Mouse (Mus musculus) midbrain, embryonic 15.5 days (tissue): ENCODE measurements at regions not wholly inside any gene's neighbourhood (a gene's known extent, or its start where the extent isn't known, plus 50 kb on each side); places are given as distances from the start of the nearest gene placed in this dataset.

ENCODE experiments used
- ATAC-seq: fragments of 200-750 bp; cut with Nextera tagmentation; replicated peaks from 2 replicates; pipeline ENCODE4 v1.8.0; 2017; ENCODE audit warnings: moderate TSS enrichment
- H3K27ac ChIP-seq: fragments of 300-500 bp; sonication (generic); 2 replicates; pipeline ENCODE4 v1.5.1; 2015; ENCODE audit warnings: mild to moderate bottlenecking, inconsistent platforms
- H3K27me3 ChIP-seq: fragments of 300-500 bp; sonication (generic); replicated peaks from 2 replicates; pipeline ENCODE4 v1.6.1; 2015; ENCODE audit warnings: inconsistent platforms
- H3K36me3 ChIP-seq: fragments of 300-500 bp; sonication (generic); replicated peaks from 2 replicates; pipeline ENCODE4 v1.6.1; 2015; ENCODE audit warnings: inconsistent platforms
- H3K4me1 ChIP-seq: fragments of 300-500 bp; sonication (generic); 2 replicates; pipeline ENCODE4 v1.6.1; 2015; ENCODE audit warnings: inconsistent platforms
- H3K4me2 ChIP-seq: fragments of 300-500 bp; sonication (generic); 2 replicates; pipeline ENCODE4 v1.6.1; 2015; ENCODE audit warnings: inconsistent platforms, mild to moderate bottlenecking, moderate library complexity
- H3K4me3 ChIP-seq: fragments of 300-500 bp; sonication (generic); 2 replicates; pipeline ENCODE4 v1.5.1; 2015; ENCODE audit warnings: mild to moderate bottlenecking, inconsistent platforms
- H3K9ac ChIP-seq: fragments of 300-500 bp; sonication (generic); 2 replicates; pipeline ENCODE4 v1.6.1; 2015; ENCODE audit warnings: mild to moderate bottlenecking, inconsistent platforms
- H3K9me3 ChIP-seq: fragments of 300-500 bp; sonication (generic); 2 replicates; pipeline ENCODE4 v1.6.1; 2016; ENCODE audit warnings: inconsistent platforms
- WGBS: fragments of 180-500 bp; shearing (Covaris S2); methylation state at CpG from one replicate; pipeline ENCODE4 v1.1.7; 2015; ENCODE audit warnings: mixed read lengths; 5-methylcytosine and 5-hydroxymethylcytosine counted together

DNA sequence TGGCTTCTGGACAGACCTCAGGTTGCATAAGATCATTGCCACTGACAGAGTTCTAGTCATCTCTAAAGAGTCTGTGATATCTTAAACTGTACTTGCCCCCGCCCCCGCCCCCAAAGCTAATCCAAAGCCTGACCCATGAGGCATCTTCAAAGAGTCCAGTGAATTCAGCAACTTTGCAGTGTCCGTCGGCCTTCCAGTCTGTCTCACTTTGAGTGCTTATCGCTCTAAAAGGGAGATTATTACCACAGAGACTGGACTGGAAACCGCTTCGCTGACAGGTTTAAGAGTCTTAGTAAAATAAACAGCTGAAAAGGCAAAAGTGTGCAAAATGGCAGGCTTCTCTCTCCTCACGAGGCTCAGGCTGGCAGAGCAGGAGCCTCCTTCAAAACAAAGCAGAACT is 197.5 kb upstream of the Ankrd55 start:
- Histone ChIP-seq H3K36me3 (no peaks in the 10 kb centered on the region), H3K4me3 (no peak overlapping the region), H3K9me3 (no peaks in the 10 kb centered on the region), H3K9ac (no peak overlapping the region), H3K27ac (no peak overlapping the region), H3K4me1 (no peaks in the 10 kb centered on the region), H3K4me2 (no peak overlapping the region), H3K27me3 (no peaks in the 10 kb centered on the region)
- WGBS = 55% methylated on average over 8 of the region's 8 CpGs
- no peak for ATAC-seq

DNA sequence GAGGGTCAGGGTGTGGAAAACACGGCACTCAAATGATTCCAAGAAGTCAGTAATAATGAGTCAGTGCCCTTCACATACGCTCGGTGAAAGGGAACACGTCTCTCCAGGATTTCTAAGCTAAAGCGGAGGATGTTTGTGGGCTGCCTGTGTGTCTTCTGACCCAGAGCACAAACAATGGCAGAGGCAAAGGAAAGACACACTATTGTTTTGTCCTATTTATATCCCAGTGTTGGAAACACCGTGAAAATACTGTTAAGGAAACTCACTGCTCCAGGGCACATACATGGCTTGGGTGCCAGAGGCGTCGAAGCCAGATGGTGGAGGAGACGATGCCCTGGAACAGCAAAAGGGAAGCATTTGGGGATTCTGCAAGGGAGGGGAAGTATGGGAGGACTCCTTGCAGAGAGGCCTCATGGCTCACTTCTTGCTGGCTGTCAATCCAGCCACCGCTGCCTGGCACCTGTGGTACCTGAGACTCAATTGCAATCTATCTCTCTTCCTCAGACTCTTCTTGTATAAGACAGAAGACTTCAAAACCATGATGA is 192.6 kb upstream of the Ankrd55 start:
- no peak overlapping the region for H3K27ac ChIP-seq
- 86% methylated on average over 10 of the region's 10 CpGs for WGBS
- H3K9ac ChIP-seq = no peak overlapping the region
- ATAC-seq = no peak
- H3K9me3 ChIP-seq = no peaks in the 10 kb centered on the region
- no peaks in the 10 kb centered on the region for H3K36me3 ChIP-seq
- H3K4me3 ChIP-seq = no peak overlapping the region
- peaks cover 9% of the 10 kb centered on the region for H3K4me1 ChIP-seq
- H3K4me2 ChIP-seq = no peak overlapping the region
- H3K27me3 ChIP-seq = no peaks in the 10 kb centered on the region

DNA sequence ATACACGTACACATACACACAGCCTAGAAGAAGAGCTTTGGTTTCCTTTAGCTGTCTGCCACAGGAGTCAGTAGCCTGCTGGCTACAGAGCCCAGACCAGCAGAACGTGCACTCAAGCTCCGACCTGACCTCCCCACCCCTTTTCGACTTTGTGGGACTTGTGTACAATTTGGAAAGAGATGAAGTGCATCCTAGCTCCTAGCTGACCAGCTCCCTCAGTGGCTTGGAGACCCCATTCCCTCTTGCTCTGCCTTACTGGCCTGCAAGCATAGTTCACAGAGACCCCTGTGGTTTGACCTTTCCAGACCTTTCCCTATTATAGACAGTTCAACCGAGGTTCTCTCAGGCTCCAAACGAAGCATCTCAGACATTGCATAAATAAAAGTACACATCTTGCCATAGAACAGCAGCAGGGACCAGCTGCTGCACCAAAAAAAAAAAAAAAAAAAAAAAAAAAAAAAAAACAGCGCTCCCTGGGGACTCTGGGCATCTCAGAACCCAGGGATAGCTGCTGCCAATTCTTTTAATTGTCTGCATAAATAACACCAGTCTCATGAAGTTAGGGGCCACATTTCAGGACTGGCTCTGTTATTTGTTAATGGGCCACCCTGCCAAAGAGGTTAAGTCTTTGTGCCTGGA is 188.2 kb upstream of the Ankrd55 start:
- peaks cover 18% of the 10 kb centered on the region for H3K4me1 ChIP-seq
- ATAC-seq = peak; percentile 35

GRCm38 (mm10) chr13:112100592-112101420 is 187.4 kb upstream of the Ankrd55 start:
- peak; percentile 95 for ATAC-seq
- Histone ChIP-seq H3K4me2 (peak overlapping the region; percentile 72), H3K9me3 (no peaks in the 10 kb centered on the region), H3K4me1 (peaks cover 18% of the 10 kb centered on the region), H3K4me3 (peak overlapping the region; percentile 46), H3K27ac (peak overlapping the region; percentile 81), H3K9ac (peak overlapping the region; percentile 50), H3K27me3 (no peaks in the 10 kb centered on the region), H3K36me3 (no peaks in the 10 kb centered on the region)
- 2% methylated on average over 31 of the region's 31 CpGs for WGBS

More for the DNA sequence above, 188.2 kb upstream of the Ankrd55 start:
- 40% methylated on average over 7 of the region's 7 CpGs for WGBS
- H3K9ac ChIP-seq = peak overlapping the region; percentile 50
- H3K27ac ChIP-seq = peak overlapping the region; percentile 81
- H3K9me3 ChIP-seq = no peaks in the 10 kb centered on the region
- H3K27me3 ChIP-seq = no peaks in the 10 kb centered on the region
- peak overlapping the region; percentile 46 for H3K4me3 ChIP-seq
- H3K4me2 ChIP-seq = peak overlapping the region; percentile 72
- no peaks in the 10 kb centered on the region for H3K36me3 ChIP-seq

DNA sequence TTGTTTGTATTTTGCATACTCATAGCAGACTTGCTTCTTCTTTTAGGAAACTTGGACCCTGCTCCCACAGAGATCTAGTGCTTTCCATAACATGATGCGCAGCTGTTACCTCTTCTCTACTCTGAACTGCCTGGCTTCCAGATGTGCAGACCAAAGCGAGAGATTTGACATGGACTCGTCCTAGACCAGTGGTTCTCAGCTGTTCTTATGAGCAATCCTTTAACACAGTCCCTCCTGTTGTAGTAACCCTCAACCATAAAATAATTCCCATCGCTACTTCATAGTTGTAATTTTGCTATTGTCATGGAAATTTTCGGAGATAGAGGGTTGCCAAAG is 186.9 kb upstream of the Ankrd55 start:
- Histone ChIP-seq H3K4me2 (peak overlapping the region; percentile 72), H3K36me3 (no peaks in the 10 kb centered on the region), H3K9ac (0 out of 2 replicates have a peak overlapping the region, but pooled peaks have one; percentile 50), H3K4me1 (peaks cover 18% of the 10 kb centered on the region), H3K9me3 (no peaks in the 10 kb centered on the region), H3K4me3 (peak overlapping the region; percentile 46), H3K27ac (peak overlapping the region; percentile 81), H3K27me3 (no peaks in the 10 kb centered on the region)
- 48% methylated on average over 5 of the region's 5 CpGs for WGBS
- 0 out of 2 replicates have a peak, but pooled peaks have one; percentile 19 for ATAC-seq

DNA sequence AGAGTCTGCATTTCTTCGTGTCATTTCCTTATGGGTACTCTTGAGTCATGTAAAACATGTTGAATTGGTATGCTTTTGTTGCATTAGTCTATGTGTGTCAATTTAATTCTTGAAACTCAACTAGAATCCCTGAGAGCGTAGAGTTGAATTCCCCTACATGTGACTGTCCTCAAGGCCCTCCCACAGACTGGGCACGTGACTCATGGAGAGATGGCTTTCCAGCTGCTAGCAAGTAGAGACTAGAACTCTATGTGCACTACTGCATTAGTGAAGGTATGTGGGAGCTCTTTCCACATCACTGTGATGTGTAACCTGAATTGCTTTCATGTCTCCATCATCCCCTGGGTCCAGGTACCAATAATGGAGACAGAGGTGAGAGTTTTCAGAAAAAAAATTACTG is 182.3 kb upstream of the Ankrd55 start:
- no peak overlapping the region for H3K9ac ChIP-seq
- no peak for ATAC-seq
- no peaks in the 10 kb centered on the region for H3K9me3 ChIP-seq
- H3K4me1 ChIP-seq = peaks cover 11% of the 10 kb centered on the region
- no peaks in the 10 kb centered on the region for H3K36me3 ChIP-seq
- H3K27ac ChIP-seq = no peak overlapping the region
- H3K4me2 ChIP-seq = no peak overlapping the region
- no peaks in the 10 kb centered on the region for H3K27me3 ChIP-seq
- H3K4me3 ChIP-seq = no peak overlapping the region
- WGBS = 91% methylated on average over 3 of the region's 3 CpGs

GRCm38 (mm10) chr13:112114741-112115201 is 173.5 kb upstream of the Ankrd55 start:
- H3K9ac ChIP-seq = no peak overlapping the region
- H3K27ac ChIP-seq = no peak overlapping the region
- 0 out of 2 replicates have a peak, but pooled peaks cover 3% of the 10 kb centered on the region for H3K4me1 ChIP-seq
- H3K27me3 ChIP-seq = no peaks in the 10 kb centered on the region
- H3K4me3 ChIP-seq = no peak overlapping the region
- H3K4me2 ChIP-seq = no peak overlapping the region
- H3K9me3 ChIP-seq = no peaks in the 10 kb centered on the region
- no peak for ATAC-seq
- no peaks in the 10 kb centered on the region for H3K36me3 ChIP-seq
- WGBS = 81% methylated on average over 7 of the region's 7 CpGs

GRCm38 (mm10) chr13:112116101-112116726 is 172.0 kb upstream of the Ankrd55 start:
- Histone ChIP-seq H3K4me3 (no peak overlapping the region), H3K27ac (no peak overlapping the region), H3K27me3 (no peaks in the 10 kb centered on the region), H3K9me3 (no peaks in the 10 kb centered on the region), H3K9ac (no peak overlapping the region), H3K4me2 (no peak overlapping the region), H3K4me1 (no peaks in the 10 kb centered on the region), H3K36me3 (no peaks in the 10 kb centered on the region)
- no peak for ATAC-seq
- WGBS = 75% methylated on average over 9 of the region's 9 CpGs

DNA sequence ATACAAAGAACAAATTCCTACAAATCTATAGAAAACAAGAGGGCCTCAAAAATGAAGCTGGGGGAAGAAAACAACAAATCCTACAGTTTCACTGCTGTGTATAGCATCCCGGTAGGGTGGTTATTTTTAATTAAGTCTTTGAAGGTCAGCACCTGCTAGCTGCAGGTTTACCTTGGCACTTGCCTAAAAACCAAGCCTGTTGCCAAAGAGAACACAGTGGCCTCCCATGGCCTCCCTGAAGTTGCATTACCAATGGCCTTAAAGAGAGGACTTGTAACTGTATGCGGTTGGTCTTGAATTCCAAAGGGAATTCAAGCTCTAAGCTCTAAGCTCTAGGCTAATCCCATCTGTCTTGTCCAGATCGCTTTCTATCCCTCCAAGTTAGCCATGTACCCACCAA is 169.7 kb upstream of the Ankrd55 start:
- no peaks in the 10 kb centered on the region for H3K9me3 ChIP-seq
- H3K27ac ChIP-seq = no peak overlapping the region
- ATAC-seq = no peak
- no peaks in the 10 kb centered on the region for H3K4me1 ChIP-seq
- H3K4me2 ChIP-seq = no peak overlapping the region
- no peak overlapping the region for H3K4me3 ChIP-seq
- no peaks in the 10 kb centered on the region for H3K36me3 ChIP-seq
- H3K27me3 ChIP-seq = no peaks in the 10 kb centered on the region
- H3K9ac ChIP-seq = no peak overlapping the region
- WGBS = 83% methylated on average over 3 of the region's 3 CpGs

DNA sequence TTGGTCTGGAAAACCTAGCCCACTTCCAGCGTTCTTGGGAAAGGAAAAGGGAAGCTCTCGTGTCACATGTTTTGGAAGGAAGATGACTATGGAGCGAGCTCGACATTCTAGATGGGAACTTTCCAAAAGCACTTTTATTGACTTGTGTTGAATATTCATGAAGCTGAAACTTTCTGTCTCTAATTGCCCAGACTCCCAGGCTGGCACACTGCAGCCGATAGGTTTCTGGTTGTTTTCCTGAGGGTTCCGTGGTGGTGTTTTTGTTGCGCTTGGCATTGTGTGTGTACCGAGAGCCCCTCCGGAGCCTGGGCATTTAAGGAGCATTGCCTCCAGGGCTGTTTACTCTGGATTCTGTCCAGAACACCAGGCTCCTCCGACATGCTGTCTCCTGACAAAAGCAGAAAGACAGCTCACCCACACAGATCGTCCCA is 168.6 kb upstream of the Ankrd55 start:
- H3K4me2 ChIP-seq = no peak overlapping the region
- H3K27me3 ChIP-seq = no peaks in the 10 kb centered on the region
- H3K4me3 ChIP-seq = no peak overlapping the region
- 57% methylated on average over 11 of the region's 11 CpGs for WGBS
- H3K36me3 ChIP-seq = no peaks in the 10 kb centered on the region
- 0 out of 2 replicates have a peak, but pooled peaks have one; percentile 45 for ATAC-seq
- no peak overlapping the region for H3K9ac ChIP-seq
- no peaks in the 10 kb centered on the region for H3K9me3 ChIP-seq
- no peak overlapping the region for H3K27ac ChIP-seq
- H3K4me1 ChIP-seq = no peaks in the 10 kb centered on the region

DNA sequence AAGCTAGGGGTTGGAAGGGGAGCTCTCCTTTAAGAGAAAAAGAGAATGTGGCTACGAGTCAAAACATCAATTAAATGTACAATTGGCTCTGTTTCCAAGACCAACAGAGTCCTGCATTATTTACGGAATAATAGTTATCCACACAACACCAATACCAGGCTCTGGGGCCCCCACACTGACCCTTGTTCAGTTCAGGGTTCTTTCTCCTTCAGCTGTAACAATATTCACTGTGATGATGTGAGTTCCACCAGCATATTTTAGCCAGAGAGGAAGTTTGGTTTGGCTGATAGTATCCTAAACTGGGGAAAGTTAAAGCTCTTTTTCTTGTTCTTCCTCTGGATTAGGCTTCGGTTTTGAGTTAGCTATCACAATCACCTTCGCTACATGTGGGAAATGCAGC is 167.9 kb upstream of the Ankrd55 start:
- no peaks in the 10 kb centered on the region for H3K27me3 ChIP-seq
- H3K36me3 ChIP-seq = no peaks in the 10 kb centered on the region
- H3K27ac ChIP-seq = no peak overlapping the region
- WGBS = 63% methylated on average over 4 of the region's 4 CpGs
- H3K4me1 ChIP-seq = no peaks in the 10 kb centered on the region
- no peaks in the 10 kb centered on the region for H3K9me3 ChIP-seq
- H3K4me3 ChIP-seq = no peak overlapping the region
- H3K9ac ChIP-seq = no peak overlapping the region
- no peak for ATAC-seq
- no peak overlapping the region for H3K4me2 ChIP-seq

GRCm38 (mm10) chr13:112121110-112121509 is 167.1 kb upstream of the Ankrd55 start:
- WGBS = 86% methylated on average over 9 of the region's 9 CpGs
- Histone ChIP-seq H3K36me3 (no peaks in the 10 kb centered on the region), H3K27me3 (no peaks in the 10 kb centered on the region), H3K27ac (no peak overlapping the region), H3K9me3 (no peaks in the 10 kb centered on the region), H3K4me3 (no peak overlapping the region), H3K4me2 (no peak overlapping the region), H3K9ac (no peak overlapping the region), H3K4me1 (no peaks in the 10 kb centered on the region)
- ATAC-seq = no peak
